Mouse (Mus musculus) small intestine, adult 2 months (tissue): ENCODE results near the gene Fam189a1. TPM values are rescaled to one million over a fixed set of nuclear protein-coding genes. Genes with fewer than 3 reads are reported as not detected.

Experiments used
- H3K27ac ChIP-seq: fragments of 200-500 bp; 2 replicates; pipeline ENCODE4 v1.5.1; 2012; ENCODE audit warnings: low read depth, low read length, control low read depth, inconsistent platforms; ENCODE audit not compliant: insufficient read depth
- H3K27me3 ChIP-seq: fragments of 200-500 bp; 2 replicates; pipeline ENCODE4 v1.6.1; 2012; ENCODE audit warnings: mild to moderate bottlenecking, moderate library complexity, low read length, inconsistent platforms; ENCODE audit not compliant: control insufficient read depth, insufficient read depth
- H3K36me3 ChIP-seq: fragments of 200-500 bp; 2 replicates; pipeline ENCODE4 v1.6.1; 2012; ENCODE audit warnings: mild to moderate bottlenecking, low read length, control low read depth, inconsistent platforms; ENCODE audit not compliant: control insufficient read depth, insufficient read depth
- H3K4me1 ChIP-seq: fragments of 200-500 bp; 2 replicates; pipeline ENCODE4 v1.6.1; 2012; ENCODE audit warnings: low read length, inconsistent platforms, mixed read lengths; ENCODE audit not compliant: control insufficient read depth, insufficient read depth, insufficient read length
- H3K4me3 ChIP-seq: fragments of 200-500 bp; 2 replicates; pipeline ENCODE4 v1.5.1; 2012; ENCODE audit warnings: low read depth, mild to moderate bottlenecking, control low read depth, inconsistent platforms, low read length, moderate library complexity
- CTCF ChIP-seq: fragments of 200-500 bp; IDR thresholded peaks from 2 replicates; pipeline ENCODE4 v1.5.1; 2012; ENCODE audit warnings: low read depth, mild to moderate bottlenecking, control low read depth, inconsistent platforms, low read length, moderate library complexity, mixed read lengths; ENCODE audit not compliant: insufficient replicate concordance, insufficient read length; ENCODE audit errors: extremely low read depth
- POLR2A ChIP-seq: fragments of 200-500 bp; IDR thresholded peaks from 2 replicates; pipeline ENCODE4 v1.6.1; 2012; ENCODE audit warnings: low read depth, mild to moderate bottlenecking, control low read depth, inconsistent platforms, low read length, moderate library complexity
- WGBS: fragments of 180-500 bp; shearing (Covaris S2); methylation state at CpG from one replicate; pipeline ENCODE4 v1.1.7; 2018; 5-methylcytosine and 5-hydroxymethylcytosine counted together
- polyA plus RNA-seq: library from polyadenylated mRNA; depleted of rRNA; stranded (reverse); fragments of >200 nt; gene quantifications from 2 replicates; pipeline ENCODE4 v1.2.3, GENCODE M21; 2012

Fam189a1 gene
- polyA plus RNA-seq, 1 experiment: 4.3 TPM

DNA sequence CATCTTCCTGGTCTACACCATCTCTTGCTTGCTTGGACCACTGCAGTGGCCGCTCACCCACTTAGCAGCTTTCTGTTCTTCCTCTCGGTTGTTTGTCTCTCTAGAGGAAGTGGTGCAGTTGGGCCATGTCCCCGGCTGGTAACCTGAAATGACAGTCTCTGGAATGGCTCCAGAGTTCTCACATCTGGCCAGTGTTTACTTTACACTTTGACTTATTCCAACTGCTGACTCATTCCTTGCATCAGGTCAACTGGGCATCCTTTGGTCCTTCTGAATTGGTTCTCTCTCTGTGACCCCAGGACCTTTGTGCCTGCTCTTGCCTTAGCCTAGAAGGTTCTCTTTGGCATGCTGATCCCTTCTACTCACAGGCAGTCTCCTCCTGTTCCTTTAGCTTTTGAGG is 427.6 kb downstream of the Fam189a1 start:
- no peaks in the 10 kb centered on the region for H3K36me3 ChIP-seq
- no peaks in the 10 kb centered on the region for H3K27me3 ChIP-seq
- H3K4me3 ChIP-seq: no peak overlapping the region
- no peak for TF ChIP-seq POLR2A
- no peak for TF ChIP-seq CTCF
- WGBS: 39% methylated on average over 3 of the region's 3 CpGs
- H3K4me1 ChIP-seq: no peaks in the 10 kb centered on the region
- no peak overlapping the region for H3K27ac ChIP-seq

- no peak overlapping the region for H3K4me3 ChIP-seq
- H3K36me3 ChIP-seq: no peaks in the 10 kb centered on the region
- TF ChIP-seq CTCF: no peak
- no peak for TF ChIP-seq POLR2A
- H3K27me3 ChIP-seq: no peaks in the 10 kb centered on the region
- no peaks in the 10 kb centered on the region for H3K4me1 ChIP-seq
- WGBS: 68% methylated on average over 5 of the region's 5 CpGs
- H3K27ac ChIP-seq: no peak overlapping the region
These were observed 428.2 kb downstream of the Fam189a1 start for GRCm38 (mm10) chr7:64728181-64728591.

DNA sequence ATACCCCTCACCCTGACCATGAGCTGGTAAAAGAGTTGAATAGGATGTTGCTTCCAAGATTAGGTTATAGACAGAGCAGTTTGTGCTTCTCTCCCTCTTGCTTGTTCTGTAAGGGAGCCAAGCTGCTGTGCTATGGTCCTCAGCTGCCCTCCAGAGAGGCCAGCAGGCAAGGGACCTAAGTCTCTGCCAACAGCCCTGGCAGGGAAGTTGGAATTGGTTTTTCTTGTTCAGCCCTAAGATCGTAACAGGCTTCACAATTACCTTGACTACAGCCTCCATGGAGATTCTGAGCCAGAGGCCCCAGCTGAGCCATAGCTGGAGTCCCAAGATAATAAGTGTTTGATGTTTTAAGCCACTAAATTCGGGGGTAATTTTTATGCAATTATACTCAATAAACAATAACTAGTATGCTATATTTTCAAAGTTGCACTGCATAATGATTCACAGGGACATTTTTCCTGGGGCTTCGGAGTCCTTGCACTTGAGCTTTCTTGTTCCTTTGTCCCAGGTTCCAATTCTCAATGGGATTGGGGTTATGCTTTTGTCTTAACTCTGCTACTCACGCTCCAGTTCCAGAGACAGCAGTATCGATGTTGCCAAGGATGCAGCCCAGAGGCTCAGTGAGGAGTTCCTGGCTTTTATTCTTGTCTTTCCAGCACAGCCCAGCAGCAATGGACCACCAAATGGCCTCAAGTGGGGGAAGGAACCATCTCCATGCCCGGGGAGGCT is 430.2 kb downstream of the Fam189a1 start:
- no peaks in the 10 kb centered on the region for H3K36me3 ChIP-seq
- 75% methylated on average over 6 of the region's 6 CpGs for WGBS
- no peak for TF ChIP-seq CTCF
- TF ChIP-seq POLR2A: no peak
- H3K27me3 ChIP-seq: no peaks in the 10 kb centered on the region
- no peak overlapping the region for H3K4me3 ChIP-seq
- H3K27ac ChIP-seq: no peak overlapping the region
- H3K4me1 ChIP-seq: no peaks in the 10 kb centered on the region

GRCm38 (mm10) chr7:64724409-64724808 is 432.0 kb downstream of the Fam189a1 start:
- Histone ChIP-seq H3K27ac (no peak overlapping the region), H3K36me3 (no peaks in the 10 kb centered on the region), H3K4me3 (no peak overlapping the region), H3K4me1 (no peaks in the 10 kb centered on the region), H3K27me3 (no peaks in the 10 kb centered on the region)
- no peak for TF ChIP-seq CTCF
- no peak for TF ChIP-seq POLR2A
- 40% methylated on average over 1 of the region's 1 CpGs for WGBS

DNA sequence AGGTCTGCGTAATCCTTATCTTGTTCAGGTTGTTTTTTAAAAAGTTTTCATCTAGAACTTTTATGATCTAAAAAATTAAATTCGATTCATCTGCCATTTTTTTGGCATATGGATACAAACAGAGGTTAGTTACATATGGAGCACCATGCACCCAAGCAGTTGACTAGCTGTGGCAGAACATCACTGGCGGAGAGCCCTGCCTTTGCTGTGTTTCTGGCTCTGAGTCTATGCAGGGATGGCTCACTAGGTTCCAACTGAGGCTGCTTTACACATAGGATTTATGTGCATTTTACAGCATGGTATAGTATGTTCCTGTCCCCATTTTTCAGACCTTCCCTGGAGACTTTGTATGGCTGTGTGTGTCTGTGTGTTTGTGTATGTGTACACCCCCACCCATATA is 433.1 kb downstream of the Fam189a1 start:
- H3K27me3 ChIP-seq: no peaks in the 10 kb centered on the region
- WGBS: 69% methylated on average over 3 of the region's 3 CpGs
- H3K36me3 ChIP-seq: no peaks in the 10 kb centered on the region
- H3K4me1 ChIP-seq: no peaks in the 10 kb centered on the region
- no peak for TF ChIP-seq CTCF
- no peak for TF ChIP-seq POLR2A
- H3K27ac ChIP-seq: no peak overlapping the region
- no peak overlapping the region for H3K4me3 ChIP-seq

DNA sequence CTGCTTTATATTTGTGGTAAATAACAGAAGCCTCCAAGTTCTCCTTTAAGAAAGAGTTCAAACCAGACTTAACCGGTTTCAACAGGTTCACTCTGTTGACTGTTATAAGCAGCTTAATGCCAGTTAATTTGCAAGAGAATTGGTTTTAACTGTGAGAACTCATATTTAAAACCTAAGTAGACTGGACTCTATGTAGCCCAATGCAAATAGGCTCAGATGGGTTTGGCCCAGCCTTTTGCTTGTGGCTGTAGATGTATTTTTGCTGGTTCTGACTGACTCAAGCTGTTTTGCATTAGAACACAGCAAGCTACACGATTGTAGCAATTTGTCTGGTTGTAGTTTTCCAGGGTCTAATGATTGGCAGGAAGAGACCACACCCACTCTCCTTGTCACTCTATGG is 440.1 kb downstream of the Fam189a1 start:
- Histone ChIP-seq H3K27ac (no peak overlapping the region), H3K27me3 (no peaks in the 10 kb centered on the region), H3K36me3 (no peaks in the 10 kb centered on the region), H3K4me3 (no peak overlapping the region), H3K4me1 (no peaks in the 10 kb centered on the region)
- 73% methylated on average over 2 of the region's 2 CpGs for WGBS
- TF ChIP-seq POLR2A (no peak), CTCF (no peak)

- H3K36me3 ChIP-seq: no peaks in the 10 kb centered on the region
- no peak overlapping the region for H3K4me3 ChIP-seq
- no peaks in the 10 kb centered on the region for H3K27me3 ChIP-seq
- TF ChIP-seq CTCF (no peak), POLR2A (no peak)
- no peak overlapping the region for H3K27ac ChIP-seq
- WGBS: 80% methylated on average over 13 of the region's 13 CpGs
- H3K4me1 ChIP-seq: no peaks in the 10 kb centered on the region
These were observed 446.7 kb downstream of the Fam189a1 start for GRCm38 (mm10) chr7:64709520-64710262.
